Mouse (Mus musculus) heart, embryonic 13.5 days (tissue): ENCODE results near the gene Ppwd1. TPM values are rescaled to one million over a fixed set of nuclear protein-coding genes. Genes with fewer than 3 reads are reported as not detected.

Experiments used
- ATAC-seq: fragments of 200-750 bp; cut with Nextera tagmentation; 2 replicates; pipeline ENCODE4 v1.8.0; 2017; ENCODE audit warnings: moderate TSS enrichment; ENCODE audit not compliant: insufficient number of reproducible peaks, low FRiP score, low TSS enrichment; ENCODE audit errors: extremely low read depth
- H3K27ac ChIP-seq: fragments of 300-500 bp; sonication (generic); replicated peaks from 2 replicates; pipeline ENCODE4 v1.5.1; 2015; ENCODE audit warnings: moderate library complexity, mild to moderate bottlenecking, inconsistent platforms
- H3K27me3 ChIP-seq: fragments of 300-500 bp; sonication (generic); replicated peaks from 2 replicates; pipeline ENCODE4 v1.6.1; 2015; ENCODE audit warnings: mild to moderate bottlenecking, inconsistent platforms
- H3K36me3 ChIP-seq: fragments of 300-500 bp; sonication (generic); 2 replicates; pipeline ENCODE4 v1.6.1; 2015; ENCODE audit warnings: mild to moderate bottlenecking, inconsistent platforms
- H3K4me1 ChIP-seq: fragments of 300-500 bp; sonication (generic); 2 replicates; pipeline ENCODE4 v1.6.1; 2015; ENCODE audit warnings: inconsistent platforms
- H3K4me2 ChIP-seq: fragments of 300-500 bp; sonication (generic); 2 replicates; pipeline ENCODE4 v1.6.1; 2015; ENCODE audit warnings: inconsistent platforms, mild to moderate bottlenecking, moderate library complexity
- H3K4me3 ChIP-seq: fragments of 300-500 bp; sonication (generic); 2 replicates; pipeline ENCODE4 v1.5.1; 2015; ENCODE audit warnings: moderate library complexity, mild to moderate bottlenecking, inconsistent platforms
- H3K9ac ChIP-seq: fragments of 300-500 bp; sonication (generic); 2 replicates; pipeline ENCODE4 v1.6.1; 2015; ENCODE audit warnings: inconsistent platforms, mild to moderate bottlenecking, moderate library complexity
- H3K9me3 ChIP-seq: fragments of 300-500 bp; sonication (generic); 2 replicates; pipeline ENCODE4 v1.6.1; 2016; ENCODE audit warnings: inconsistent platforms
- WGBS: fragments of 180-500 bp; shearing (Covaris S2); methylation state at CpG from one replicate; pipeline ENCODE4 v1.1.7; 2015; ENCODE audit warnings: mixed read lengths; 5-methylcytosine and 5-hydroxymethylcytosine counted together
- polyA plus RNA-seq: library from polyadenylated mRNA; unstranded; fragments of >200 nt; fragmentation: Nextera tagmentation; extraction: Ambion mirVana; gene quantifications from 2 replicates; pipeline ENCODE4 v1.2.1, GENCODE M21; 2015

Gene Ppwd1
- polyA plus RNA-seq, 1 experiment from 2014 or later: 8.1 TPM

DNA sequence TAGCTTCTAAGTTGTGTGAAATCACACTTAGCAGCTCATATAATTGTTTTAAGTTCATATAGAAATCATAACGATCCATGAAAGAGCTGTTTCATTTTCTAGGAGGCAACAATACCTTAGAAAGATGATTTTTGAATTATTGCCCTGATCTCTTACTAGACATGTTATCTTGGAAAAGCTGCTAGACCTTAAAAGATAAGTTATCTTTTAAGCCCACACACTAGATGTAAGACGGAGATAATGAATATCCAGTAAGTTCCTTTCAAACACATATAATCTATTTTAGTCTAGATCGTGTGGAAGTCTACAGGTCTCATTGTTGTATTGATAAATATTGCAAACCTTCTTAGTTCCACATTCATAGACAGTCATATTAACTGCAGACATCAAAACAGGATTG is 51.8 kb downstream of the Ppwd1 start:
- Histone ChIP-seq H3K9me3 (no peaks in the 10 kb centered on the region), H3K4me3 (peak overlapping the region; percentile 83), H3K4me2 (peak overlapping the region; percentile 74), H3K9ac (peak overlapping the region; percentile 71), H3K4me1 (peaks cover 23% of the 10 kb centered on the region), H3K27me3 (no peaks in the 10 kb centered on the region), H3K27ac (no peak overlapping the region), H3K36me3 (peaks cover 24% of the 10 kb centered on the region)
- 57% methylated on average over 3 of the region's 3 CpGs for whole genome bisulfite sequencing
- no peak for ATAC-seq

DNA sequence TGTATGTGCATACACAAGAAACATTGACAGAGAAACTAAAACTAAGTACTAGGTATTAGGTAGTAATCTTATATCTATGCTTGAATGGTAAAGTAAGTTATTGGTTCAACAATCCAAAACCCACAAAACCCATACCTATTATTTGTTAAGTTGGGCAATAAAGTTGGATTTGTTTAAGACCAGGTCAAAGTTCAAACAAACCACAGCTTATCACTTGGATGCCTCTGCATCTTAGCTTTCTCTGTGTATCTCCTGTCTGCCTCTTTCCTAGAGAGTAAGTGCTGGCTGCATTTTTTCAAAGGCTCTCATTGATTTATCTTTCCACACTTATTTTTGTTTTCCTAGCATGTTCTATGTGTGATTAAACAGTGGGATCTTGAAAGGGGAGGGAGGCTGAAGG is 56.1 kb downstream of the Ppwd1 start:
- Histone ChIP-seq H3K9me3 (no peaks in the 10 kb centered on the region; the same call in 1 of the 2 replicates), H3K9ac (no peak overlapping the region), H3K4me2 (no peak overlapping the region), H3K27me3 (no peaks in the 10 kb centered on the region), H3K36me3 (peaks cover 37% of the 10 kb centered on the region), H3K27ac (no peak overlapping the region), H3K4me3 (no peak overlapping the region), H3K4me1 (peaks cover 15% of the 10 kb centered on the region)
- no peak for ATAC-seq

- H3K27ac ChIP-seq: no peak overlapping the region
- H3K4me2 ChIP-seq: no peak overlapping the region
- H3K27me3 ChIP-seq: no peaks in the 10 kb centered on the region
- peaks cover 44% of the 10 kb centered on the region for H3K36me3 ChIP-seq
- WGBS: 90% methylated on average over 5 of the region's 5 CpGs
- no peaks in the 10 kb centered on the region; the same call in 1 of the 2 replicates for H3K9me3 ChIP-seq
- no peak overlapping the region for H3K9ac ChIP-seq
- no peak overlapping the region for H3K4me3 ChIP-seq
- ATAC-seq: no peak
- H3K4me1 ChIP-seq: peaks cover 9% of the 10 kb centered on the region
These were observed 56.9 kb downstream of the Ppwd1 start for GRCm38 (mm10) chr13:104171711-104172110.

- ATAC-seq: no peak
- Histone ChIP-seq H3K9ac (no peak overlapping the region), H3K27me3 (no peaks in the 10 kb centered on the region), H3K4me1 (no peaks in the 10 kb centered on the region), H3K36me3 (peaks cover 69% of the 10 kb centered on the region), H3K4me2 (no peak overlapping the region), H3K27ac (no peak overlapping the region), H3K9me3 (no peaks in the 10 kb centered on the region), H3K4me3 (no peak overlapping the region)
- WGBS: 71% methylated on average over 1 of the region's 1 CpGs
These were observed 73.0 kb downstream of the Ppwd1 start for GRCm38 (mm10) chr13:104155686-104156085.

Other genes with a start within 250 kb of the Ppwd1 start
- 19.5 and 19.8 TPM in 2 replicates for gene Nln, start 119.2 kb downstream of the Ppwd1 start, polyA plus RNA-seq
- 2.2 and 2.8 TPM in 2 replicates for gene Sgtb, start 119.1 kb downstream of the Ppwd1 start, polyA plus RNA-seq
- gene Trappc13, start 50.4 kb downstream of the Ppwd1 start, polyA plus RNA-seq: 41.9 and 45.7 TPM in 2 replicates
- 13.6 and 14.5 TPM in 2 replicates for gene Trim23, start 50.0 kb downstream of the Ppwd1 start, polyA plus RNA-seq
- gene Cenpk, start 232 bp downstream of the Ppwd1 start, polyA plus RNA-seq: 49.5 and 53.6 TPM in 2 replicates
- 3.7 and 4.2 TPM in 2 replicates for gene Adamts6, start 59.0 kb upstream of the Ppwd1 start, polyA plus RNA-seq